Mouse (Mus musculus) neural tube, embryonic 11.5 days (tissue): ENCODE data around the gene Sestd1. TPM values are rescaled to one million over a fixed set of nuclear protein-coding genes. Genes with fewer than 3 reads are reported as not detected.
A peak's percentile ranks its signal among the peaks of the same experiment; 100 is the strongest.

ENCODE experiments used
- ATAC-seq: fragments of 200-750 bp; cut with Nextera tagmentation; 2 replicates; pipeline ENCODE4 v1.8.0; 2017; ENCODE audit warnings: moderate number of reproducible peaks, mild to moderate bottlenecking, moderate TSS enrichment, moderate library complexity; ENCODE audit not compliant: insufficient read depth, low FRiP score, low TSS enrichment
- DNase-seq: peaks from one replicate; pipeline ENCODE4 v3.0.0-alpha.2; 2015; ENCODE audit warnings: low spot score
- H3K27ac ChIP-seq: fragments of 300-500 bp; sonication (generic); 2 replicates; pipeline ENCODE4 v1.5.1; 2014; ENCODE audit warnings: low read depth, mild to moderate bottlenecking, low read length
- H3K27me3 ChIP-seq: fragments of 300-500 bp; sonication (generic); 2 replicates; pipeline ENCODE4 v1.6.1; 2014; ENCODE audit warnings: mild to moderate bottlenecking, low read length, mixed read lengths; ENCODE audit not compliant: control insufficient read depth, insufficient read depth
- H3K36me3 ChIP-seq: fragments of 300-500 bp; sonication (generic); 2 replicates; pipeline ENCODE4 v1.6.1; 2014; ENCODE audit warnings: mild to moderate bottlenecking, low read length, moderate library complexity, mixed read lengths; ENCODE audit not compliant: control insufficient read depth, insufficient read depth
- H3K4me1 ChIP-seq: fragments of 300-500 bp; sonication (generic); 2 replicates; pipeline ENCODE4 v1.6.1; 2014; ENCODE audit warnings: low read length, mixed read lengths; ENCODE audit not compliant: control insufficient read depth, insufficient read depth
- H3K4me2 ChIP-seq: fragments of 300-500 bp; sonication (generic); 2 replicates; pipeline ENCODE4 v1.6.1; 2014; ENCODE audit warnings: low read depth, mild to moderate bottlenecking, moderate library complexity
- H3K4me3 ChIP-seq: fragments of 300-500 bp; sonication (generic); 2 replicates; pipeline ENCODE4 v1.5.1; 2014; ENCODE audit warnings: low read depth, low read length
- H3K9ac ChIP-seq: fragments of 300-500 bp; sonication (generic); 2 replicates; pipeline ENCODE4 v1.6.1; 2014; ENCODE audit warnings: mild to moderate bottlenecking, low read length
- H3K9me3 ChIP-seq: fragments of 300-500 bp; sonication (generic); 2 replicates; pipeline ENCODE4 v1.6.1; 2016; ENCODE audit warnings: low read length; ENCODE audit not compliant: control insufficient read depth
- WGBS: fragments of 180-500 bp; shearing (Covaris S2); extraction: QIAGEN DNeasy Blood & Tissue Kit; methylation state at CpG from one replicate; pipeline ENCODE4 v1.1.7; 2014; 5-methylcytosine and 5-hydroxymethylcytosine counted together
- polyA plus RNA-seq: library from polyadenylated mRNA; unstranded; fragments of >200 nt; fragmentation: Nextera tagmentation; extraction: Ambion mirVana; gene quantifications from 2 replicates; pipeline ENCODE4 v1.2.1, GENCODE M21; 2014

Gene Sestd1
- polyA plus RNA-seq, 1 experiment from 2014 or later, result 31.3 TPM

GRCm38 (mm10) chr2:77304494-77304893 is 24.1 kb upstream of the Sestd1 start:
- Histone ChIP-seq H3K9ac (no peak overlapping the region), H3K36me3 (no peaks in the 10 kb centered on the region), H3K4me2 (no peak overlapping the region), H3K4me1 (no peaks in the 10 kb centered on the region), H3K27ac (no peak overlapping the region), H3K4me3 (no peak overlapping the region), H3K27me3 (no peaks in the 10 kb centered on the region), H3K9me3 (no peaks in the 10 kb centered on the region)
- DNase-seq (no peak), ATAC-seq (no peak)
- 73% methylated on average over 3 of the region's 3 CpGs for WGBS

- no peak for ATAC-seq
- H3K27me3 ChIP-seq, result no peaks in the 10 kb centered on the region
- no peak overlapping the region for H3K4me2 ChIP-seq
- H3K4me3 ChIP-seq, result no peak overlapping the region
- no peak overlapping the region for H3K9ac ChIP-seq
- no peaks in the 10 kb centered on the region for H3K9me3 ChIP-seq
- no peaks in the 10 kb centered on the region for H3K4me1 ChIP-seq
- 87% methylated on average over 3 of the region's 3 CpGs for WGBS
- no peaks in the 10 kb centered on the region for H3K36me3 ChIP-seq
- DNase-seq, result no peak
- H3K27ac ChIP-seq, result no peak overlapping the region
These were observed 23.3 kb upstream of the Sestd1 start for GRCm38 (mm10) chr2:77303716-77304115.

- Histone ChIP-seq H3K4me3 (no peak overlapping the region), H3K27me3 (no peaks in the 10 kb centered on the region), H3K4me2 (no peak overlapping the region), H3K9ac (no peak overlapping the region), H3K9me3 (no peaks in the 10 kb centered on the region), H3K36me3 (no peaks in the 10 kb centered on the region), H3K4me1 (no peaks in the 10 kb centered on the region), H3K27ac (no peak overlapping the region)
- WGBS, result 67% methylated on average over 6 of the region's 6 CpGs
- ATAC-seq, result no peak
- no peak for DNase-seq
These were observed 22.4 kb upstream of the Sestd1 start for GRCm38 (mm10) chr2:77302655-77303348.

- no peak overlapping the region for H3K9ac ChIP-seq
- WGBS, result 75% methylated on average over 9 of the region's 9 CpGs
- no peaks in the 10 kb centered on the region for H3K9me3 ChIP-seq
- no peak overlapping the region for H3K4me2 ChIP-seq
- no peaks in the 10 kb centered on the region for H3K27me3 ChIP-seq
- no peak overlapping the region for H3K4me3 ChIP-seq
- ATAC-seq (no peak), DNase-seq (no peak)
- H3K27ac ChIP-seq, result no peak overlapping the region
- no peaks in the 10 kb centered on the region for H3K36me3 ChIP-seq
- H3K4me1 ChIP-seq, result no peaks in the 10 kb centered on the region
These were observed 21.4 kb upstream of the Sestd1 start for GRCm38 (mm10) chr2:77301687-77302389.

GRCm38 (mm10) chr2:77289701-77290100 is 9.3 kb upstream of the Sestd1 start:
- no peak for DNase-seq
- Histone ChIP-seq H3K4me3 (no peak overlapping the region), H3K27ac (no peak overlapping the region), H3K4me1 (no peaks in the 10 kb centered on the region), H3K27me3 (no peaks in the 10 kb centered on the region), H3K9ac (no peak overlapping the region), H3K9me3 (no peaks in the 10 kb centered on the region), H3K4me2 (no peak overlapping the region), H3K36me3 (no peaks in the 10 kb centered on the region)
- no peak for ATAC-seq
- WGBS, result 70% methylated on average over 6 of the region's 6 CpGs

- DNase-seq (no peak), ATAC-seq (no peak)
- Histone ChIP-seq H3K27me3 (no peaks in the 10 kb centered on the region), H3K36me3 (no peaks in the 10 kb centered on the region), H3K4me2 (no peak overlapping the region), H3K9me3 (no peaks in the 10 kb centered on the region), H3K4me3 (no peak overlapping the region), H3K4me1 (no peaks in the 10 kb centered on the region), H3K27ac (no peak overlapping the region), H3K9ac (no peak overlapping the region)
- WGBS, result 58% methylated on average over 2 of the region's 2 CpGs
These were observed 6.4 kb upstream of the Sestd1 start for GRCm38 (mm10) chr2:77286755-77287154.

- DNase-seq, result no peak
- Histone ChIP-seq H3K27me3 (no peaks in the 10 kb centered on the region), H3K4me1 (no peaks in the 10 kb centered on the region), H3K9ac (no peak overlapping the region), H3K36me3 (no peaks in the 10 kb centered on the region), H3K9me3 (no peaks in the 10 kb centered on the region), H3K27ac (no peak overlapping the region), H3K4me2 (no peak overlapping the region), H3K4me3 (no peak overlapping the region)
- WGBS, result 78% methylated on average over 2 of the region's 2 CpGs
- ATAC-seq, result no peak
These were observed 4.0 kb upstream of the Sestd1 start for GRCm38 (mm10) chr2:77284281-77284899.

- H3K4me2 ChIP-seq, result peak overlapping the region; percentile 65
- H3K4me3 ChIP-seq, result peak overlapping the region; percentile 60
- 0% methylated on average over 32 of the region's 57 CpGs for WGBS
- no peaks in the 10 kb centered on the region for H3K4me1 ChIP-seq
- ATAC-seq (peak; percentile 65), DNase-seq (peak; percentile 64)
- peak overlapping the region; percentile 86 for H3K9ac ChIP-seq
- peak overlapping the region; percentile 68 for H3K27ac ChIP-seq
- no peaks in the 10 kb centered on the region for H3K36me3 ChIP-seq
- no peaks in the 10 kb centered on the region for H3K27me3 ChIP-seq
- no peaks in the 10 kb centered on the region for H3K9me3 ChIP-seq
These were observed 406 bp downstream of the Sestd1 start for GRCm38 (mm10) chr2:77279861-77280511.
